Mouse (Mus musculus) gastrocnemius, postnatal 36 days (tissue): ENCODE data around the gene Phf24. TPM values are rescaled to one million over a fixed set of nuclear protein-coding genes. Genes with fewer than 3 reads are reported as not detected.

ENCODE experiments used
- DNase-seq, 2 experiments: peaks; one replicate each; pipeline ENCODE4 v3.0.0; 2022
- intact Hi-C: fragments of 180-260 bp; cut with DNase I; formaldehyde crosslinking; loops from one replicate; pipeline ENCODE4 v1.15.1; 2025
- total RNA-seq, 2 experiments: library from RNA; stranded (reverse); gene quantifications; 2 replicates each; pipeline ENCODE4 v1.2.3; 2021

The Phf24 gene
- total RNA-seq, 2 experiments from 2014 or later: 0.15 to 0.97 TPM

- intact Hi-C loops: no loop called here
- no peak for DNase-seq
These were observed 11.9 kb upstream of the Phf24 start for GRCm38 (mm10) chr4:42904523-42904922.

- no peak for DNase-seq
- intact Hi-C loops: no loop called here
These were observed 11.5 kb upstream of the Phf24 start for GRCm38 (mm10) chr4:42904966-42905365.

- intact Hi-C loops: no loop called here
- no peak for DNase-seq
These were observed 3.1 kb upstream of the Phf24 start for GRCm38 (mm10) chr4:42913391-42913790.

GRCm38 (mm10) chr4:42915311-42915710, 1.1 kb upstream of the Phf24 start:
- intact Hi-C loops: no loop called here
- no peak for DNase-seq

- intact Hi-C loops: no loop called here
- no peak for DNase-seq
These were observed 494 bp upstream of the Phf24 start for GRCm38 (mm10) chr4:42915966-42916365.

- no peak for DNase-seq
- intact Hi-C loops: no loop called here
These were observed 928 bp downstream of the Phf24 start for GRCm38 (mm10) chr4:42917402-42917774.

GRCm38 (mm10) chr4:42920726-42921125, 4.3 kb downstream of the Phf24 start:
- intact Hi-C loops: no loop called here
- no peak for DNase-seq

- no peak for DNase-seq
- intact Hi-C loops: no loop called here
These were observed 5.1 kb downstream of the Phf24 start for GRCm38 (mm10) chr4:42921536-42921935.

GRCm38 (mm10) chr4:42922056-42922455, 5.6 kb downstream of the Phf24 start:
- intact Hi-C loops: no loop called here
- DNase-seq: no peak

GRCm38 (mm10) chr4:42922461-42922860, 6.0 kb downstream of the Phf24 start:
- DNase-seq: no peak
- intact Hi-C loops: no loop called here

- intact Hi-C loops: no loop called here
- DNase-seq: no peak
These were observed 7.7 kb downstream of the Phf24 start for GRCm38 (mm10) chr4:42924095-42924710.

GRCm38 (mm10) chr4:42928209-42928608, 11.7 kb downstream of the Phf24 start:
- intact Hi-C loops: no loop called here
- no peak for DNase-seq

- intact Hi-C loops: no loop called here
- no peak for DNase-seq
These were observed 12.5 kb downstream of the Phf24 start for GRCm38 (mm10) chr4:42928952-42929351.

GRCm38 (mm10) chr4:42932229-42932969, 15.9 kb downstream of the Phf24 start:
- DNase-seq: peak in 1 of 2 experiments; percentile 2
- intact Hi-C loops: no loop called here

GRCm38 (mm10) chr4:42933630-42934029, 17.2 kb downstream of the Phf24 start:
- intact Hi-C loops: no loop called here

GRCm38 (mm10) chr4:42941396-42941795, 24.9 kb downstream of the Phf24 start:
- no peak for DNase-seq
- intact Hi-C loops: no loop called here

More at GRCm38 (mm10) chr4:42933630-42934029, 17.2 kb downstream of the Phf24 start:
- peak; percentile 49 to 59 for DNase-seq

- no peak for DNase-seq
- intact Hi-C loops: no loop called here
These were observed 26.9 kb downstream of the Phf24 start for GRCm38 (mm10) chr4:42943341-42943740.

- no peak for DNase-seq
- intact Hi-C loops: loop anchor here (2.0 kb wide), 1 partner anchor 67 kb away; no protein-coding TSS in a partner anchor
These were observed 27.7 kb downstream of the Phf24 start for GRCm38 (mm10) chr4:42944185-42944584.

- no peak for DNase-seq
- intact Hi-C loops: loop anchor here (2.0 kb wide), 1 partner anchor 68 kb away; no protein-coding TSS in a partner anchor
These were observed 28.6 kb downstream of the Phf24 start for GRCm38 (mm10) chr4:42945043-42945442.

GRCm38 (mm10) chr4:42945445-42945844, 29.0 kb downstream of the Phf24 start:
- DNase-seq: no peak
- intact Hi-C loops: loop anchor here (2.0 kb wide), 1 partner anchor 69 kb away; no protein-coding TSS in a partner anchor

GRCm38 (mm10) chr4:42945952-42946351, 29.5 kb downstream of the Phf24 start:
- intact Hi-C loops: loop anchor here (2.0 kb wide), 1 partner anchor 69 kb away; no protein-coding TSS in a partner anchor
- DNase-seq: peak in 1 of 2 experiments; percentile 37
